Mouse (Mus musculus) urinary bladder, postnatal 14 days (tissue): ENCODE measurements around the gene Rapgef1.

Experiments used
- DNase-seq: peaks from one replicate; pipeline ENCODE4 v3.0.0; 2021; ENCODE audit warnings: low spot score

Rapgef1 gene

GRCm38 (mm10) chr2:29672746-29673536 is 53.4 kb downstream of the Rapgef1 start:
- no peak for DNase-seq

- DNase-seq: no peak
Observed at GRCm38 (mm10) chr2:29674087-29674486, 54.6 kb downstream of the Rapgef1 start.

GRCm38 (mm10) chr2:29674545-29674944 is 55.0 kb downstream of the Rapgef1 start:
- DNase-seq: no peak

GRCm38 (mm10) chr2:29675846-29676245 is 56.3 kb downstream of the Rapgef1 start:
- DNase-seq: no peak

- DNase-seq: no peak
Observed at GRCm38 (mm10) chr2:29676513-29676912, 57.0 kb downstream of the Rapgef1 start.

- DNase-seq: no peak
Observed at GRCm38 (mm10) chr2:29677842-29678241, 58.3 kb downstream of the Rapgef1 start.

GRCm38 (mm10) chr2:29678524-29678923 is 59.0 kb downstream of the Rapgef1 start:
- no peak for DNase-seq

GRCm38 (mm10) chr2:29679710-29680584 is 60.4 kb downstream of the Rapgef1 start:
- DNase-seq: no peak

GRCm38 (mm10) chr2:29683261-29683999 is 63.9 kb downstream of the Rapgef1 start:
- no peak for DNase-seq

- no peak for DNase-seq
Observed at GRCm38 (mm10) chr2:29684498-29684897, 65.0 kb downstream of the Rapgef1 start.

GRCm38 (mm10) chr2:29689014-29689413 is 69.5 kb downstream of the Rapgef1 start:
- DNase-seq: no peak

GRCm38 (mm10) chr2:29689495-29689894 is 70.0 kb downstream of the Rapgef1 start:
- DNase-seq: no peak

GRCm38 (mm10) chr2:29691068-29691467 is 71.5 kb downstream of the Rapgef1 start:
- DNase-seq: no peak

- no peak for DNase-seq
Observed at GRCm38 (mm10) chr2:29691507-29691906, 72.0 kb downstream of the Rapgef1 start.

- DNase-seq: no peak
Observed at GRCm38 (mm10) chr2:29692192-29692591, 72.7 kb downstream of the Rapgef1 start.

GRCm38 (mm10) chr2:29696207-29696800 is 76.8 kb downstream of the Rapgef1 start:
- DNase-seq: no peak

GRCm38 (mm10) chr2:29698421-29699290 is 79.1 kb downstream of the Rapgef1 start:
- DNase-seq: no peak

GRCm38 (mm10) chr2:29700898-29701297 is 81.4 kb downstream of the Rapgef1 start:
- DNase-seq: no peak

GRCm38 (mm10) chr2:29701393-29701792 is 81.9 kb downstream of the Rapgef1 start:
- DNase-seq: no peak

- no peak for DNase-seq
Observed at GRCm38 (mm10) chr2:29702189-29702588, 82.7 kb downstream of the Rapgef1 start.
